Mouse (Mus musculus): ENCODE data around the gene Vars. TPM values are rescaled to one million over a fixed set of nuclear protein-coding genes. Genes with fewer than 3 reads are reported as not detected.
"Not testable (repeated sequence)": the region's sequence is repeated elsewhere in the genome, so short reads cannot be mapped to it uniquely, and the experiment has no call there.

The Vars gene
- polyA plus RNA-seq, 1 experiment from 2014 or later, result 69.1 TPM

- H3K27me3 ChIP-seq, result no peaks in the 10 kb centered on the region
- ATAC-seq, result no peak
- no peak overlapping the region for H3K27ac ChIP-seq
These were observed 31.1 kb downstream of the Vars start for GRCm38 (mm10) chr17:35031880-35032279.

GRCm38 (mm10) chr17:35032323-35032870 lies 31.6 kb downstream of the Vars start:
- peaks cover 21% of the 10 kb centered on the region for H3K4me1 ChIP-seq (replicated peaks)
- H3K4me3 ChIP-seq (replicated peaks), result no peak overlapping the region
- no peak overlapping the region for H3K4me2 ChIP-seq (replicated peaks)
- no peak overlapping the region for H3K9ac ChIP-seq (replicated peaks)
- no peak for ATAC-seq
- H3K27me3 ChIP-seq, result no peaks in the 10 kb centered on the region
- no peaks in the 10 kb centered on the region for H3K9me3 ChIP-seq
- 74% methylated on average over 8 of the region's 8 CpGs for WGBS
- no peak overlapping the region for H3K27ac ChIP-seq
- no peaks in the 10 kb centered on the region for H3K36me3 ChIP-seq

More at GRCm38 (mm10) chr17:35031880-35032279, 31.1 kb downstream of the Vars start:
- no peak overlapping the region for H3K9ac ChIP-seq (replicated peaks)
- H3K4me2 ChIP-seq (replicated peaks), result no peak overlapping the region
- H3K36me3 ChIP-seq, result no peaks in the 10 kb centered on the region
- H3K4me3 ChIP-seq (replicated peaks), result no peak overlapping the region
- 92% methylated on average over 7 of the region's 7 CpGs for WGBS
- no peaks in the 10 kb centered on the region for H3K9me3 ChIP-seq
- H3K4me1 ChIP-seq (replicated peaks), result peaks cover 24% of the 10 kb centered on the region

GRCm38 (mm10) chr17:35033703-35034102 lies 32.9 kb downstream of the Vars start:
- not testable (repeated sequence) for H3K4me2 ChIP-seq (replicated peaks); H3K36me3 ChIP-seq; H3K4me3 ChIP-seq (replicated peaks); H3K27me3 ChIP-seq; H3K27ac ChIP-seq; ATAC-seq; H3K9me3 ChIP-seq; H3K9ac ChIP-seq (replicated peaks)
- peaks cover 10% of the 10 kb centered on the region for H3K4me1 ChIP-seq (replicated peaks)
- WGBS, result 75% methylated on average over 1 of the region's 1 CpGs

- Histone ChIP-seq H3K4me3 (replicated peaks) (no peak overlapping the region), H3K27me3 (no peaks in the 10 kb centered on the region), H3K4me1 (replicated peaks) (peaks cover 6% of the 10 kb centered on the region), H3K36me3 (no peaks in the 10 kb centered on the region), H3K9me3 (no peaks in the 10 kb centered on the region), H3K4me2 (replicated peaks) (no peak overlapping the region), H3K27ac (no peak overlapping the region), H3K9ac (replicated peaks) (no peak overlapping the region)
- ATAC-seq, result no peak
- WGBS, result 82% methylated on average over 6 of the region's 6 CpGs
These were observed 34.1 kb downstream of the Vars start for GRCm38 (mm10) chr17:35034896-35035295.

GRCm38 (mm10) chr17:35039121-35039873 lies 38.5 kb downstream of the Vars start:
- H3K36me3 ChIP-seq, result no peaks in the 10 kb centered on the region
- no peak overlapping the region for H3K27ac ChIP-seq
- no peaks in the 10 kb centered on the region for H3K9me3 ChIP-seq
- H3K4me3 ChIP-seq (replicated peaks), result no peak overlapping the region
- no peak for ATAC-seq
- no peaks in the 10 kb centered on the region for H3K4me1 ChIP-seq (replicated peaks)
- H3K27me3 ChIP-seq, result no peaks in the 10 kb centered on the region
- WGBS, result 88% methylated on average over 11 of the region's 11 CpGs
- H3K9ac ChIP-seq (replicated peaks), result no peak overlapping the region
- H3K4me2 ChIP-seq (replicated peaks), result no peak overlapping the region

GRCm38 (mm10) chr17:35043794-35044193 lies 43.0 kb downstream of the Vars start:
- Histone ChIP-seq H3K36me3 (no peaks in the 10 kb centered on the region), H3K27me3 (no peaks in the 10 kb centered on the region), H3K9ac (replicated peaks) (no peak overlapping the region), H3K27ac (no peak overlapping the region), H3K9me3 (no peaks in the 10 kb centered on the region), H3K4me2 (replicated peaks) (no peak overlapping the region), H3K4me3 (replicated peaks) (no peak overlapping the region), H3K4me1 (replicated peaks) (peaks cover 27% of the 10 kb centered on the region)
- no peak for ATAC-seq
- 92% methylated on average over 4 of the region's 4 CpGs for WGBS

GRCm38 (mm10) chr17:35044904-35045806 lies 44.4 kb downstream of the Vars start:
- no peaks in the 10 kb centered on the region for H3K36me3 ChIP-seq
- H3K9me3 ChIP-seq, result no peaks in the 10 kb centered on the region
- H3K4me2 ChIP-seq (replicated peaks), result peak overlapping the region; percentile 95
- no peak overlapping the region for H3K9ac ChIP-seq (replicated peaks)
- no peak for ATAC-seq
- H3K4me1 ChIP-seq (replicated peaks), result peaks cover 40% of the 10 kb centered on the region
- H3K4me3 ChIP-seq (replicated peaks), result peak overlapping the region; percentile 50
- no peak overlapping the region for H3K27ac ChIP-seq
- WGBS, result 89% methylated on average over 7 of the region's 7 CpGs
- no peaks in the 10 kb centered on the region for H3K27me3 ChIP-seq

GRCm38 (mm10) chr17:35045807-35046680 lies 45.3 kb downstream of the Vars start:
- H3K4me1 ChIP-seq (replicated peaks), result peaks cover 47% of the 10 kb centered on the region
- ATAC-seq, result peak; percentile 82
- 7% methylated on average over 40 of the region's 48 CpGs for WGBS
- H3K27ac ChIP-seq, result 0 out of 2 replicates have a peak overlapping the region, but pooled peaks have one; percentile 19
- H3K36me3 ChIP-seq, result no peaks in the 10 kb centered on the region
- H3K9ac ChIP-seq (replicated peaks), result peak overlapping the region; percentile 75
- H3K9me3 ChIP-seq, result no peaks in the 10 kb centered on the region
- H3K4me2 ChIP-seq (replicated peaks), result peak overlapping the region; percentile 95
- H3K27me3 ChIP-seq, result no peaks in the 10 kb centered on the region
- H3K4me3 ChIP-seq (replicated peaks), result peak overlapping the region; percentile 50

GRCm38 (mm10) chr17:35046681-35047455 lies 46.1 kb downstream of the Vars start, which contains the start of gene Msh5:
Gene Msh5 (minus strand): TSS chr17:35046745.
- H3K36me3 ChIP-seq, result no peaks in the 10 kb centered on the region
- 3% methylated on average over 33 of the region's 33 CpGs for WGBS
- no peaks in the 10 kb centered on the region for H3K9me3 ChIP-seq
- no peaks in the 10 kb centered on the region for H3K27me3 ChIP-seq
- peak within 1 kb of the TSS; percentile 50 for H3K4me3 ChIP-seq (replicated peaks)
- peak within 1 kb of the TSS; percentile 95 for H3K4me2 ChIP-seq (replicated peaks)
- H3K4me1 ChIP-seq (replicated peaks), result peaks cover 55% of the 10 kb centered on the region
- peak; percentile 98 for ATAC-seq
- H3K27ac ChIP-seq, result 0 out of 2 replicates have a peak within 1 kb of the TSS, but pooled peaks have one; percentile 31
- peak within 1 kb of the TSS; percentile 75 for H3K9ac ChIP-seq (replicated peaks)

- Histone ChIP-seq H3K4me3 (replicated peaks) (no peak overlapping the region), H3K4me2 (replicated peaks) (no peak overlapping the region), H3K27me3 (no peaks in the 10 kb centered on the region), H3K9me3 (no peaks in the 10 kb centered on the region), H3K36me3 (no peaks in the 10 kb centered on the region; the same call in 1 of the 2 replicates), H3K27ac (0 out of 2 replicates have a peak overlapping the region, but pooled peaks have one; percentile 17), H3K4me1 (replicated peaks) (peaks cover 63% of the 10 kb centered on the region), H3K9ac (replicated peaks) (no peak overlapping the region)
- 55% methylated on average over 1 of the region's 1 CpGs for WGBS
- ATAC-seq, result no peak
These were observed 46.9 kb downstream of the Vars start for GRCm38 (mm10) chr17:35047688-35048087.
